Mouse (Mus musculus): Measurements from ENCODE around the gene Olfr459. TPM values are rescaled to one million over a fixed set of nuclear protein-coding genes. Genes with fewer than 3 reads are reported as not detected.

Olfr459 gene
- total and polyA plus RNA-seq, 2 experiments from 2014 or later, result not detected

DNA sequence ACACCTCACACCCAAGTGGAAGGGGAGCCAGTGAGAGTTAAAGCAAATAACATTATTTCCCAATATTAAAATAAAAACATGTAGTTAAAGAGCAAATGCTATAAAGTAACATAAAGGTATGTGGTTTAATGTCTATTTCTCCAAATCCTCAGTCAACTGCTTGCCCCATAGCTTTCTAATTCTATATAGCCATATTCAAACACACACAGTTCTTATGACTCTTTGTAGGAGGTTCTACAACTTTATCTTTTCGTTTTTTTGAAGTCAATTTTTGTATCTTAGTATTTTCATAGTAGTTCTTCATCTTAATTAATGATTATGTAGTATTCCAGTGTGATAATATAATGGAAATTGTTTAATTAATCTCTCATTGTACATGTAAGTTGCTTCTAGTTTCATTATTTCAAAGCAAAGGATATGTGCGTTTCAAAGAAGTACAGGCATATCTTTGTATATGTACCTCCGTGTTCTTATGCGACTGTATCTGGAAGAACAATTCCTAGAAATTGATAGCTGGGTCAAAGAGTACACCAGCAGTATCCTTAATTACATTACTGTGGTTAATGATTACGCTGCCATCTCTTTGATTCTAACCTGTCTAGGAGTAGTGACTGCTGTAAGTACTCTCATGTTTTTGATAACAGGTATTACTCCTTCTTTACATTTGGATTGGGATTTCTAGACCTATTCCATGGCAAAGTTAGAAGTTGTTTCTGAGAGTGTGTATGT is 30.1 kb downstream of the Olfr459 start:
- Histone ChIP-seq H3K27me3 (ENCODE audit: control insufficient read depth, insufficient read depth, low read length) (no peaks in the 10 kb centered on the region), H3K4me3 (ENCODE audit: low read depth, low read length) (no peak overlapping the region), H3K9me3 (replicated peaks; ENCODE audit: control insufficient read depth, low read length) (no peaks in the 10 kb centered on the region), H3K4me2 (ENCODE audit: low read depth, low read length) (no peak overlapping the region), H3K9ac (replicated peaks; ENCODE audit: low read depth, low read length) (no peak overlapping the region), H3K4me1 (ENCODE audit: control insufficient read depth, insufficient read depth) (no peaks in the 10 kb centered on the region), H3K36me3 (replicated peaks; ENCODE audit: control insufficient read depth, insufficient read depth, low read length) (no peaks in the 10 kb centered on the region), H3K27ac (ENCODE audit: low read depth) (no peak overlapping the region)
- 60% methylated on average over 5 of the region's 5 CpGs for WGBS
- DNase-seq (ENCODE audit: low spot score) (no peak), ATAC-seq (ENCODE audit: insufficient read depth, low read depth) (no peak)
- TF ChIP-seq CTCF (IDR thresholded peaks at IDR 0.05; ENCODE audit: low read depth) (no peak), EP300 (IDR thresholded peaks at IDR 0.05; ENCODE audit: low read depth) (no peak)

DNA sequence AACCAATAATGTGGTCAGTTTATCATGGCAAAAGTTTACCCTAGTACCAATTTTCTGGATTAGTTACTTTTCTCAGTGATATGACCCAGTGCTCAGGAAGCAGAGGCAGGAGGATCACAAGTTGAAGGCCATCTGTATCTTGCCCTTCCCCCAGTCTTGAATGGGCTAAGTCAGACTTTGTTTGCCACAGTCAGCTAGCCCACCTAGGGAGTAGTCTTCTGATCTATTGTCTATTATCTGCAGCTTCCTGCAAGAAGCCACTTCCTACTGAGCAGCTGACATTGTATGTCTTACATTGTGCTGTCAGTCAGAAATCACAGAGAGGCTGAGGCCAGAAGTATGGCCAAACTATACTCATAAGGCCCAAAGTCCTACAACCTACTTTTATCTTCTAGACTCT is 33.9 kb downstream of the Olfr459 start:
- Histone ChIP-seq H3K4me2 (ENCODE audit: low read depth, low read length) (no peak overlapping the region), H3K4me1 (ENCODE audit: control insufficient read depth, insufficient read depth) (no peaks in the 10 kb centered on the region), H3K27me3 (ENCODE audit: control insufficient read depth, insufficient read depth, low read length) (no peaks in the 10 kb centered on the region), H3K9ac (replicated peaks; ENCODE audit: low read depth, low read length) (no peak overlapping the region), H3K36me3 (replicated peaks; ENCODE audit: control insufficient read depth, insufficient read depth, low read length) (no peaks in the 10 kb centered on the region), H3K9me3 (replicated peaks; ENCODE audit: control insufficient read depth, low read length) (no peaks in the 10 kb centered on the region), H3K4me3 (ENCODE audit: low read depth, low read length) (no peak overlapping the region), H3K27ac (ENCODE audit: low read depth) (no peak overlapping the region)
- no peak for DNase-seq (ENCODE audit: low spot score)
- no peak for ATAC-seq (ENCODE audit: insufficient read depth, low read depth)
- TF ChIP-seq EP300 (IDR thresholded peaks at IDR 0.05; ENCODE audit: low read depth) (no peak), CTCF (IDR thresholded peaks at IDR 0.05; ENCODE audit: low read depth) (no peak)

DNA sequence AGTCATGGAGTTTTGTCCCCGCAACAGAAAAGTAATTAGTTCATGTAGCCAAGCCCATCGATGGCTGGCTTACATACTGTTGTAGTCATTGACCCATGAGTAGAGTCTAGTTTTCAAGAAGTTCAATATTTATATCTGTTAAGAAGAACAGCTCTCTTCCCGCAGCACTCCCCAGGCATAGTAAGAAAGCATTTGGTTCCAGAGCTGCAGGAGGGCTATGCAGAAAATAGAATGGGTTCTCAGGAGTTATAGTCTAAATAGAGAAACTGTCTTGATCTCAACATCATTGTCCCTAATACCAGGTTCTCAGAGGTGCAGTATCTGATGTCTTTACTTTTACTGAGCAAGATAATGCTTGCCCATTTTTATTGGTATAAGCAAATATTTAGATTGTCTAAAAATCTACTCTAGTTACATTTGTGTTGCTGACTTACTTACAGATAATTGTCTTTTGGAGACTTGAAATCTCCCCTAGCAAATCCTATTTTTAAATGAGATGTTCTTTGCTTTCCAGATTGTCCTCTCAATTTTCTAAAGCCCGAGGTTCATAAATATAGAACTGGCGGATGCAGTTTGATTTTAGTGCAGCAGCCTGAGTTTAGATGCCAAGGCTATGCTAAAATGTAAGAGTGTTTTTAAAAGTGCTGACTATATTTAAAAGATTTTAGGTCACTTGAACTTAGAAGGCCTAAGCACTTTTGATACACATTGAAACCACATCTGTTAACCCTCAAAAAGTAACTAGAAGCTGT is 40.1 kb downstream of the Olfr459 start:
- WGBS, result 75% methylated on average over 5 of the region's 5 CpGs
- Histone ChIP-seq H3K27me3 (ENCODE audit: control insufficient read depth, insufficient read depth, low read length) (no peaks in the 10 kb centered on the region), H3K9ac (replicated peaks; ENCODE audit: low read depth, low read length) (no peak overlapping the region), H3K27ac (ENCODE audit: low read depth) (no peak overlapping the region), H3K4me1 (ENCODE audit: control insufficient read depth, insufficient read depth) (no peaks in the 10 kb centered on the region), H3K4me2 (ENCODE audit: low read depth, low read length) (no peak overlapping the region), H3K9me3 (replicated peaks; ENCODE audit: control insufficient read depth, low read length) (no peaks in the 10 kb centered on the region), H3K36me3 (replicated peaks; ENCODE audit: control insufficient read depth, insufficient read depth, low read length) (no peaks in the 10 kb centered on the region), H3K4me3 (ENCODE audit: low read depth, low read length) (no peak overlapping the region)
- DNase-seq (ENCODE audit: low spot score), result no peak
- TF ChIP-seq EP300 (IDR thresholded peaks at IDR 0.05; ENCODE audit: low read depth) (no peak), CTCF (IDR thresholded peaks at IDR 0.05; ENCODE audit: low read depth) (no peak)
- ATAC-seq (ENCODE audit: insufficient read depth, low read depth), result no peak

DNA sequence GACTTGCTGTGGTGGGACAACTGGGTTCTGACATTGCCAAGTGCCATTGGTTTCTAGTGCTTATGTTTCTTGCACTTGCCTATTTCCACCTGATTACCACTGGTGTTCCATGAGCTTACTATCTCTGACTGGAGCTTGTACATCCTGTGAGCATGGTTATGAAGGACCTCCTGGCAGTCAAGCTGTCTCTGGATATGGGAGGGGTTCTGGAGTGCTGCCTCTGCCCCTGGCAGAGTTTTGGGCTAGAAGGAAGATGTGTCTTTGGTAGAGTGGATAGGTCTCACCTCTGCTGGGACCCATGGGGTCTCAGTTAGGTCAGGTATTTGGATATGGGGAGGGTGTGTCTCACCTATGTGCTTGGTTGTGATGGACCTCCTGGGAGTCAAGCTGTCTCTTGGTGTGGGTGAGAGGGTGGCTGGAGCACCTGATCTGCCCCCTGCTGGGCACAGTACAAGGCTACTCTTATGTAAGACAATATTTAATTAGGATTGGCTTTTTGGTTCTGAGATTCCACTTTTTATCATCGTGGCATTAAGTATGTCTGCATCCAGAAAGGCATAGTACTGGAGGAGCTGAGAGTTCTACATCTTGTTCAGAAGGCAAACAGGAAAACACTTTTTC is 46.9 kb downstream of the Olfr459 start:
- ATAC-seq (ENCODE audit: insufficient read depth, low read depth) (no peak), DNase-seq (ENCODE audit: low spot score) (no peak)
- Histone ChIP-seq H3K4me2 (ENCODE audit: low read depth, low read length) (no peak overlapping the region), H3K27ac (ENCODE audit: low read depth) (no peak overlapping the region), H3K4me3 (ENCODE audit: low read depth, low read length) (no peak overlapping the region), H3K4me1 (ENCODE audit: control insufficient read depth, insufficient read depth) (no peaks in the 10 kb centered on the region), H3K9ac (replicated peaks; ENCODE audit: low read depth, low read length) (no peak overlapping the region), H3K27me3 (ENCODE audit: control insufficient read depth, insufficient read depth, low read length) (no peaks in the 10 kb centered on the region), H3K9me3 (replicated peaks; ENCODE audit: control insufficient read depth, low read length) (no peaks in the 10 kb centered on the region), H3K36me3 (replicated peaks; ENCODE audit: control insufficient read depth, insufficient read depth, low read length) (no peaks in the 10 kb centered on the region)
- TF ChIP-seq EP300 (IDR thresholded peaks at IDR 0.05; ENCODE audit: low read depth) (no peak), CTCF (IDR thresholded peaks at IDR 0.05; ENCODE audit: low read depth) (no peak)
- WGBS, result 58% methylated on average over 1 of the region's 1 CpGs

DNA sequence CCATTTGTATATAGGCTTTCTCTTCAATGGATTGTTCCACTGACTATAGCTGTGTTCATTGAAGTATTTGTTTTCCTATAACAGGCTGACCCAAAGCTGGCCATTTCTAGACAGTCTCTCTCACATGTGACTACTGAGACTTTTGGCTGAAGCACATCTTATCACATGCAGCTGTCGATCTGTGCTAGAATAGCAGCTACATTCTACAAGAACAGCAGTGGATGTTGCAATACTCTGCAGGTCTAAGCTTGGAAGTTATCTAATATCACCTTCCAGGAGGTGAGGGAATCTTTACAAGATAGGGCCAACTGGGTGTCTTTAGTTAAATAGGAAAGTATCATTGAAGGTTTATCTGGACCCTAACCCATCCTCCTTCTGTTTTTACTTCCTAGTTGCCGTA is 53.5 kb downstream of the Olfr459 start:
- H3K27ac ChIP-seq (ENCODE audit: low read depth), result no peak overlapping the region

More for the DNA sequence above, 53.5 kb downstream of the Olfr459 start:
- Histone ChIP-seq H3K27me3 (ENCODE audit: control insufficient read depth, insufficient read depth, low read length) (no peaks in the 10 kb centered on the region), H3K9ac (replicated peaks; ENCODE audit: low read depth, low read length) (no peak overlapping the region), H3K4me2 (ENCODE audit: low read depth, low read length) (no peak overlapping the region), H3K4me1 (ENCODE audit: control insufficient read depth, insufficient read depth) (no peaks in the 10 kb centered on the region), H3K4me3 (ENCODE audit: low read depth, low read length) (no peak overlapping the region), H3K9me3 (replicated peaks; ENCODE audit: control insufficient read depth, low read length) (no peaks in the 10 kb centered on the region), H3K36me3 (replicated peaks; ENCODE audit: control insufficient read depth, insufficient read depth, low read length) (no peaks in the 10 kb centered on the region)
- ATAC-seq (ENCODE audit: insufficient read depth, low read depth) (no peak), DNase-seq (ENCODE audit: low spot score) (no peak)
- 69% methylated on average over 2 of the region's 2 CpGs for WGBS
- TF ChIP-seq EP300 (IDR thresholded peaks at IDR 0.05; ENCODE audit: low read depth) (no peak), CTCF (IDR thresholded peaks at IDR 0.05; ENCODE audit: low read depth) (no peak)

Other genes starting within 250 kb of the Olfr459 start
- gene Ephb6, start 169.7 kb downstream of the Olfr459 start, total RNA-seq (2014; rRNA removed; ENCODE audit: low replicate concordance), result 2.1 and 5.6 TPM in 2 replicates
- gene Ephb6, start 169.7 kb downstream of the Olfr459 start, polyA plus RNA-seq (2015; fragmentation: Nextera tagmentation; extraction: Ambion mirVana), result 1.8 and 2.3 TPM in 2 replicates
- gene Trpv6, start 138.8 kb downstream of the Olfr459 start, total RNA-seq (2014; rRNA removed; ENCODE audit: low replicate concordance), result not detected in 2 replicates
- not detected in 2 replicates for gene Trpv6, start 138.8 kb downstream of the Olfr459 start, polyA plus RNA-seq (2015; fragmentation: Nextera tagmentation; extraction: Ambion mirVana)
- gene Trpv5, start 94.4 kb downstream of the Olfr459 start, total RNA-seq (2014; rRNA removed; ENCODE audit: low replicate concordance), result not detected in 2 replicates
- not detected in 2 replicates for gene Trpv5, start 94.4 kb downstream of the Olfr459 start, polyA plus RNA-seq (2015; fragmentation: Nextera tagmentation; extraction: Ambion mirVana)
- not detected in 2 replicates for gene Llcfc1, start 90.7 kb downstream of the Olfr459 start, total RNA-seq (2014; rRNA removed; ENCODE audit: low replicate concordance)
- not detected in 2 replicates for gene Llcfc1, start 90.7 kb downstream of the Olfr459 start, polyA plus RNA-seq (2015; fragmentation: Nextera tagmentation; extraction: Ambion mirVana)
- gene Kel, start 70.8 kb downstream of the Olfr459 start, total RNA-seq (2014; rRNA removed; ENCODE audit: low replicate concordance), result 0.12 and 2.1 TPM in 2 replicates
- gene Kel, start 70.8 kb downstream of the Olfr459 start, polyA plus RNA-seq (2015; fragmentation: Nextera tagmentation; extraction: Ambion mirVana), result 0.14 and 0.18 TPM in 2 replicates
- not detected in 2 replicates for gene Pip, start 72.4 kb upstream of the Olfr459 start, total RNA-seq (2014; rRNA removed; ENCODE audit: low replicate concordance)
- gene Pip, start 72.4 kb upstream of the Olfr459 start, polyA plus RNA-seq (2015; fragmentation: Nextera tagmentation; extraction: Ambion mirVana), result not detected in 2 replicates
- gene Sval2, start 77.8 kb upstream of the Olfr459 start, total RNA-seq (2014; rRNA removed; ENCODE audit: low replicate concordance), result not detected in 2 replicates
- not detected in 2 replicates for gene Sval2, start 77.8 kb upstream of the Olfr459 start, polyA plus RNA-seq (2015; fragmentation: Nextera tagmentation; extraction: Ambion mirVana)
- gene Sval1, start 176.5 kb upstream of the Olfr459 start, total RNA-seq (2014; rRNA removed; ENCODE audit: low replicate concordance), result not detected in 2 replicates
- not detected in 2 replicates for gene Sval1, start 176.5 kb upstream of the Olfr459 start, polyA plus RNA-seq (2015; fragmentation: Nextera tagmentation; extraction: Ambion mirVana)
- gene Sval3, start 193.0 kb upstream of the Olfr459 start, total RNA-seq (2014; rRNA removed; ENCODE audit: low replicate concordance), result not detected in 2 replicates
- gene Sval3, start 193.0 kb upstream of the Olfr459 start, polyA plus RNA-seq (2015; fragmentation: Nextera tagmentation; extraction: Ambion mirVana), result not detected in 2 replicates